Mouse (Mus musculus) urinary bladder, postnatal 25 days (tissue): Measurements from ENCODE around the gene Tmem210.
"Not testable (repeated sequence)": the region's sequence is repeated elsewhere in the genome, so short reads cannot be mapped to it uniquely, and the experiment has no call there.

Experiments
- DNase-seq: peaks from one replicate; pipeline ENCODE4 v3.0.0; 2022; ENCODE audit warnings: low spot score

Gene Tmem210

DNA sequence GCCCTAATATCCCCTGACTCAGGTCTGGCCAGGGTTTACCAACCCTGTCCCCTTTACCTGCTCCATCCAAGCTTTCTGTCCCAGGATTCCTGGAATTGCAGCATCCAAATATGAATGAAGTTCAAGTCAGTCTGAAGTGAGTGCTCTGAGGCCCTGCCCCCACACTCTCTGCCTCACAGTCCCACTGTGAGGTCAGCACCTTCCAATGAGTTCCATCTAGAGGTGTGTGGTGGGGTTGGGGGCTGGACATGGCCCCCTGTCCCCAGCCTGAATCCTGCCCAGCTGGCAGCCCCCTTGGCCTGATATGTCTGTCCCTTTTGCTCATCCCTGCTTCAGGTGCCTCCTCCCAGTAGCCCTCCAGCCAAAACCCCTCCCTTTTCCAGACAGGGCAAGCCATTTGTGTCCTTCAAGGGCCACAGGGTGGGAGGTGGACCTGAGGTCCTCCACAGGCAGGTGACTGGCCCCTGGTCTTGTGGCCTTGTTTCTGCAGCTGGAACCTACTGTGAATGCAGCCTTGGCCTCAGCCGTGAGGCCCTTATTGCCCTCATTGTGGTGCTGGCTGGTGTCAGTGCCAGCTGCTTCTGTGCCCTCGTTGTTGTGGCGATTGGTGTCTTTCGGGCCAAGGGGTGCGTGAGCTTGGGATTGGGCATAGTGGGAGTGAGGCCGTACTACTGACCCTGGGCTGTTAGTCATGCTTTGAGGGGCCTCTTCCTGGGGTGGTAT, at the start of gene Tmem210:
Gene Tmem210, plus strand, starts transcription at position 219 of the 723 bp plus-strand sequence.
- no peak for DNase-seq

- DNase-seq, result no peak
Measured at GRCm38 (mm10) chr2:25239766-25240165, 48.2 kb upstream of the Tmem210 start.

DNA sequence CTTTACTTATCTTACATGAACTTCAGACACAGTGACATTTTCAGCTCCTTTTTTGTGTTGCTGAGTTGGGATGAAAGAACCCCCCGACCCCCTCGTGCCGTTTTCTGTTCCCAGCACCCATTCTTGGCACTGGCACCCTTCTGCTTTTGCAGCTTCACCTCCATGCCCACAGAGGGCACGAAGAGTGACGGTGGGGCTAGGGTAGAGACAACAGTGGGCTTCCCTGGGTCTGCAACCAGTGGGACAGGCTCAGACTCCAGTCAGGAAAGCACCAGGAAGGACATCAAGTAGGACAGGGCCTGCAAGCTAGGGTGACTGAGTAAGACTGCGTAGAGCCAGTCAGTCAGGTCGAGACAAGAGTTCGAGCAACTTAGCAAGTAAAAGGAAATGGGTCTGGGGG, 47.6 kb upstream of the Tmem210 start:
- no peak for DNase-seq

DNA sequence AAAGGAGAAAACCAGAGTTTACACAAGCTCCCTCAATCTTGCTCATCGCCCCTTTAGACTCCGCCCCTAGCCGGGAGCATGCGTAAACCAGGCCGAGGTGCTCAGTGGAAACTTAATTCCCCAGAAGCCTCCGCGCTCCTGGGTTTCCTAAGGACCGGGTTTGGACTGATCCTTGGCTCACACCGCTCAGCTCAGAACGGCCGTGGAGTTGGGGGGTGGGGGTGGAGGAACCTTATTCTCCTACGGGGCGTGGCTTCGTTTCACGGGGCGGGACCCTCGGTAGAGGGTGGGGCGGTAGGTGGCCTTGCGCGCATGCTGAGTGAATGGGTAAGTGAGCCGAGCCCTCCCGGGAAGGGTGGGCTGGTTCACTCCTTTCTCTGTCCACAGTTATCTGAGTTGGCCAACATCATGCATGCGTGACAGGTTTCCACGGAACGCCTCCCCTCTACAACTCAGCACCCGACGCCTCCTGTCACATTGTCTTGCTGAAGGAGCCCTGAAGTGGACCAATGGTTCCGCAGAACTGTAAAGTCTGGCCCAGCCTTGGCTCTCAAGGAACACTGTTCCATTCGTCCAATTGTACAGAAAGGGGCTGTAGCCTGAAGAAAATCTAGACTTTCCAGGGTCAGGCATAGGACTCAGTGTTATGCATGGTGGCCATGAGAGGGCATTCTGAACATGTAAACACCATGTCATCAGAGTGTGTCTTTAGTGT, 47.1 kb upstream of the Tmem210 start:
- peak; percentile 61 for DNase-seq

- no peak for DNase-seq
Measured at GRCm38 (mm10) chr2:25241438-25241775, 46.5 kb upstream of the Tmem210 start.

GRCm38 (mm10) chr2:25242101-25242506, 45.8 kb upstream of the Tmem210 start, which contains the start of the genes Rnf208 and Cysrt1:
TSS of gene Rnf208 (plus strand) at chr2:25242255.
TSS of gene Cysrt1 (minus strand) at chr2:25242452.
- DNase-seq, result no peak

- DNase-seq, result no peak
Measured at GRCm38 (mm10) chr2:25243342-25243741, 44.6 kb upstream of the Tmem210 start.

GRCm38 (mm10) chr2:25244144-25244543, 43.8 kb upstream of the Tmem210 start:
- DNase-seq, result no peak

DNA sequence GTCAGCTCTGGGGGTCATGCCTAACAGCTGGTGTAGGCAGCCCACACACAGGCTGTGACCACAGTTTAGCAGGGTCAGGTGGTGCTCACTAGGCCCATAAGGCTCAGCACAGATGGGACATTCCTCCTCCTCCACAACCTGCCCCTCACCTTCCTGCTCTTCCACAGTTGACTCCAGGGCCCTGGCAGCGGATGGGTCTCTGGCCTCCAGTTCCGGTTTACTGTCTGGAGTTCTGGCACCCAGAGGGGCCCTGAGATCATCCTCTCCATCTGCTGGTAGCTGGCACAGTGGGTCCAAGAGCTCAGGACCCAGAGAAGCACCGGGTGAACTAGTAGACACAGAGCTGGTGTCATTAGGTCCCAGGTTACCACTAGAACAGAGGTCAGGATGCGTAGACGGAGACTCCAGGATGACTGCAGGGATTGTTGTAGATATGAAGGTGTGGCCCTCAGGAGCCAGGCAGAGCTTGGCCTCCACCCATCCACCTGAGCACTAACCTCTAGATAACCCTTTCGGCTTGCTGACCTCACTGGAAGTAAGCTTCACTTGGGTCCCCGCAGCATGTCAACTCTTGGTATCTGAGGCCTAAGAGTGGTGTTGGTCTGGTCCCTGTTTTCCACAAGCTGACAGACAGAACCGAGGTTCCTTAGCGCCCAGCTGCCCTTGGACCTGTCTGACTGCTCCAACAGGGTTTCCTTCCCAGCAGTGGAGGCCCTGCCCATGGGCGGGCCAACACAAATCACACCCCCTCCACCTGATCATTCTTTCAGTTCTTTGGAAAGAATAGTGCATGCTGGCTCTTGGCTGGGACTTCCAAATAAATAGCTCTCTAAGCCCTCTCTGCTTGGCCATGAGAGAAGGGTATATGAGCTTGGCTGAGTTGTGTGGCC, 41.5 kb upstream of the Tmem210 start, which contains the start of gene AL732309.1:
Gene AL732309.1, minus strand, starts transcription at position 681 of the 890 bp plus-strand sequence.
- DNase-seq, result peak; percentile 21

GRCm38 (mm10) chr2:25252331-25252730, 35.6 kb upstream of the Tmem210 start:
- DNase-seq, result no peak

DNA sequence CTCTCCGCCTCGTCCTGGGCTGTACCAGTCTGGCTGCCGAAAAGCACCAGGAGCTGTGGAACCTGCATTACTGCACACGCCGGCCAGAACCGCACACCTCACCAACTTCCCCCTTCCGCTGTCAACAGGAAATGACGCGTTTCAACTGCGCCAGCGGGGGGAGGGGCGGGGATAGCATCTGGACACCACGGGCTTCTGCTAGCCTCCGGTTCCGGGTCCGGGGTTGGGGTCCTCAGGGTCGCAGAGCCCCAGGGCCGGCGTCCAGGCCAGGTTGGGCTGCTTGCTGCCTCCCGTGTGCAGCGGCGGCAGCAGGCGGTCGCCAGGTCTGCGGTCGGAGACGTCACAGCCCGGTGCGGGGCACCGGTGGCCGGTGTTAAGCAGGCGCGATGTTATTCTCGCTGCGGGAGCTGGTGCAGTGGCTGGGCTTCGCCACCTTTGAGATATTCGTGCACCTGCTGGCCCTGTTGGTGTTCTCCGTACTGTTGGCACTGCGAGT, 32.6 kb upstream of the Tmem210 start, which contains the start of gene Tmem203:
Gene Tmem203, plus strand, starts transcription at position 156 of the 496 bp plus-strand sequence.
- DNase-seq, result peak; percentile 86

DNA sequence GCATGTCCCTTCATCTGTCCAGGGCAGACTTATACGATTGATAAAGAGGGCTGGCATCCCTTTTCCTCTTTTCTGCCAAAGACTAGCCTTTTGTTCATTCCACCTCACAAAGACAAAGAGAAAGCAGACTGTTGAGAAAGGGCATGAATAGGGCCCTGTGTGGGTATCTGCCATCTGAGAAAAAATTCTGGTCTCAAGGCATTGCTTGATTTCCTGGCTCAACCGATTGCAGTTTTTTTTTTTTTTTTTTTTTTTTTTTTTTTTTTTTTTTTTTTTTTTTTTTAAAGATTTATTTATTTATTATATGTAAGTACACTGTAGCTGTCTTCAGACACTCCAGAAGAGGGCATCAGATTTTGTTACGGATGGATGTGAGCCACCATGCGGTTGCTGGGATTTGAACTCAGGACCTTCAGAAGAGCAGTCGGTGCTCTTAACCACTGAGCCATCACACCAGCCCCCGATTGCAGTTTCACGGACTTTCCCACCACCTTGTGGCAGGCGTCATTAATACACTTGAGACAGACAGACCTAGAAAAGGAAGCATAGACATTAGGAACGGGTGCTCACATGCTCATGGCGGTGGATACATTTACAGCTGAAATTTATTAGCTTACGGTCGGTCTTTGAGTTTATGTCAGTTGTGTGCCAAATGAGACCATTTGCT, 31.4 kb upstream of the Tmem210 start:
- not testable (repeated sequence) for DNase-seq

GRCm38 (mm10) chr2:25257250-25257649, 30.7 kb upstream of the Tmem210 start:
- DNase-seq, result not testable (repeated sequence)

DNA sequence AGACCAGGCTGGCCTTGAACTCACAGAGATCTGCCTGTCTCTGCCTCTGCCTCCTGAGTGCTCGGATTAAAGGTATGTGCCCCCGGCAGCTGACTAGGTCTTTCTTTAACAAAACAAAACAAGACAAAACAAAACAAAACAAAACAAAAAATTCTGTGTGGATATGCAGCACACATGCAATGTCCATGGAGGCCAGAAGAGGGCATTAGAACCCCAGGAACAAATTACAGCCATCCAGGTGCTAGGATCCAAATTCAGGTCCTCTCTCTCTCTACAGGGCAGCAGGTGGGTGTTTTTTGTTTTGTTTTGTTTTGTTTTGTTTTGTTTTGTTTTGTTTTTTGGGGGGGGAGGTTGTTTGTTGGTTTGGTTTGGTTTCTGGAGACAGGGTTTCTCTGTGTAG, 29.1 kb upstream of the Tmem210 start:
- DNase-seq, result no peak

GRCm38 (mm10) chr2:25261870-25262269, 26.1 kb upstream of the Tmem210 start:
- no peak for DNase-seq

GRCm38 (mm10) chr2:25262291-25262767, 25.6 kb upstream of the Tmem210 start, which contains the start of gene Tprn:
TSS of gene Tprn (plus strand) at chr2:25262618.
- DNase-seq, result peak; percentile 85

DNA sequence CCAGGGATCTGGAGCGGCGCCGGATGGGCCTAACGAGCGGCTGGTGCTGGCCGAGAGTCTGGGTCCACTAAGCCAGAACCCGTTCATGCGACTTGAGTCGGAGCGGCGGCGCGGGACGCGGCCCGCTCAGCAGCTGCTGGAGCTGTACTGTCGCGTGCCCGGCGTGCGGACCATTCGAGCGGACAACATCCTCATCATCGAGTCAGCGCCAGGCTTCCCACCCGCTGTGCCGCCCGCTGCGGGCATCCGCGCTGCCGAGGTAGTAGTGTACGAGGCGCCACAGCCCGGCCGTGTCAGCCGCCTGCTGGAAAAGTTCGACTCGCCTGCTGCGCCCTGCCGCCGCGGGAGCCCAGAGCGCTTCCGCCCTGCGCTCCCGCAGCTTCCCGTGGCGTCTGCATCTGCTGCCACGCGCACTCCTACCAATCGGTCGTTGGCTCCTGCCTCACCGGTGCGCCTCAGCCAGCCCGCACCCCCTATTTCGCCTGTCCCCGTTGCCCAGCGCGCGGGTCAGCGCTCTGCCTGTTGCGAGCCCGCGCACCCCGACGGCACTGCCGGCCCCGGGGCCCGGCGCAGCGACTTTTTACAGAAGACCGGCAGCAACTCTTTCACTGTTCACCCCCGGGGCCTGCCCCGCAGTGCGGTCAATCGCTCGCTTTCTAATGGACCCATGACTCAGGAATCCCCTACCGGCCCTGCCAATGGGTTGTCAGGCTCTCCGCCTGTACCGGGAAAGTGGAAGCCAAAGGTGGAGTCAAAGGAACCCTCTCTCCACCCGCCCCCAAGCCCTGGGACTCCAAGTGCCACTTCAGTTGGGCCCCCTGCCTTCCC, 24.9 kb upstream of the Tmem210 start:
- DNase-seq, result no peak

- no peak for DNase-seq
Measured at GRCm38 (mm10) chr2:25263623-25264285, 24.2 kb upstream of the Tmem210 start.

DNA sequence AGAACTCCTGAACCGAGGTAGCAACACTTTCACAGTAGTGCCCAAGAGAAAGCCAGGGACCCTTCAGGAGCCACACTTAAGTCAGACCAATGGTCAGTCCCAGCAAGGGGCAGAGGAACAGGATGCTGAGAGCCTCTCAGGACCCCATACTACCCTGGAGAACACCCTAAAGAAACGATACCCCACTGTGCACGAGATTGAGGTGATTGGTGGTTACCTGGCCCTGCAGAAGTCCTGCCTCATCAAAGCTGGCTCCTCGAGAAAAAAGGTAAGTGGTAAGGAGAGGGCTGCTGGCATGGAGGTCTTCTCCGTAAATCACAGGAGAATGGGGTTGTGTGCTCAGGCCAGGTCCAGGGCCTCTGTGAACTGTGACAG, 23.7 kb upstream of the Tmem210 start:
- DNase-seq, result no peak

DNA sequence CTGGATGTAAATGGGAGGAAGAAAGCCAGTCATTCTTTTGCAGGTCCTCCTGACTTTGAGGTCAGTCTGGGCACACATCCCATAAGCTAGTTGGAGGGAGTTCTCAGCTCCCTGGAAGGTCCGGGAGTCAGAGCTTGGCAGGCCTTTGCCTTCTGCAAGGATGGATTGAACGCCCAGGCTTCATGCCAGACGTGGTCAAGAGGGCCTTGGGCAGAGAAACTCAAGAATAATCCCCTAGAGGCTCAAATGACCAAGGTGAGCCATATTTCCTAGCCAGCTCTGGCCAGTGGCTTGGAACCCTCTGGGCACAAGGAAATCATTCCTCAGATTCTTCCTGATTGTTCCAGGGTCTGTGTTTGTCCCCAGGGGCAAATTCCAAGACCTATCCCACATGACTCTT, 23.1 kb upstream of the Tmem210 start:
- no peak for DNase-seq
